22 mouse cellular contexts compared by ENCODE assay signal in the genomic region with DNA sequence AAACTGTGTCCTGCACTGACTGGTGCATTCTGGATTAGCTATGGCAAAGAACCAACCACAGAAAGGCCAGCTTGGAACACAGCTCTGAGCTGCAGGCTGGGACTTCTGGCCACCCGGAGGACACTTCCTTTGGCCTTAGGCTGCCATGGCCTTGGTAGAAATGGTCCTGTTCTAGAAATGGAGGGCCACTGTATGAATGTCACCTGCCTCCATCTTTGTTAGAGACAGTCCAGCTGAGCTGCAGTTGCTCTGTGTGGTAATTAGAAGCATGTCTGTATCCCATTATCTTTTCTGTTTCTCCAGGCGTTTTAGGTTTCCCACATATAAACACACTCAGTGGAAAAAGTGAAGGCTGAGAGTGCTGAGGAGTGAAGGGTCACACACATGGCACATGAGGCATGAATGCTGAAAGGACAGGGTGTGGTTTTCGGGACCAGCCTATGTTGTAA. TPM values are rescaled to one million over a fixed set of nuclear protein-coding genes. Genes with fewer than 3 reads are reported as not detected.
DNase-seq lines count a peak whose midpoint lies in the region; ATAC-seq lines count a peak whose summit lies in the region.
"Had no signal": no experiment of that assay in that cellular context is flagged by ENCODE, and none has a peak within 500 bp of the region (broad histone marks: within the 10 kb centered on the region; RNA-seq: fewer than 3 reads in every experiment).

No protein-coding gene starts in this region.

- no peaks in the 10 kb centered on the region for H3K36me3 ChIP-seq in heart, embryonic 15.5 days
- no peaks in the 10 kb centered on the region for H3K36me3 ChIP-seq in intestine, embryonic 16.5 days (ENCODE audit: control insufficient read depth, insufficient read depth, low read length)
- H3K36me3 ChIP-seq in neural tube, embryonic 15.5 days, result no peaks in the 10 kb centered on the region
- H3K36me3 ChIP-seq: heart, embryonic 10.5 days; kidney, embryonic 15.5 days; limb, embryonic 12.5 days; liver, embryonic 13.5 days had no signal

- peaks cover 46% of the 10 kb centered on the region for H3K4me1 ChIP-seq in heart, embryonic 15.5 days (replicated peaks)
- no peaks in the 10 kb centered on the region for H3K4me1 ChIP-seq in intestine, embryonic 16.5 days (ENCODE audit: control insufficient read depth, insufficient read depth, low read length)
- H3K4me1 ChIP-seq in neural tube, embryonic 15.5 days, result peaks cover 41% of the 10 kb centered on the region

- 0 out of 2 replicates have a peak overlapping the region, but pooled peaks have one; percentile 4 for H3K4me2 ChIP-seq in heart, embryonic 15.5 days
- no peak overlapping the region for H3K4me2 ChIP-seq in intestine, embryonic 16.5 days (ENCODE audit: low read depth, low read length)
- H3K4me2 ChIP-seq in neural tube, embryonic 15.5 days, result no peak overlapping the region
- H3K4me2 ChIP-seq: hindbrain, embryonic 14.5 days; kidney, embryonic 15.5 days; limb, embryonic 12.5 days; liver, embryonic 13.5 days; lung, embryonic 14.5 days had no signal

- H3K9me3 ChIP-seq in heart, embryonic 15.5 days (replicated peaks), result no peaks in the 10 kb centered on the region
- no peaks in the 10 kb centered on the region for H3K9me3 ChIP-seq in intestine, embryonic 16.5 days (ENCODE audit: control insufficient read depth, low read length)
- H3K9me3 ChIP-seq in neural tube, embryonic 15.5 days (replicated peaks), result no peaks in the 10 kb centered on the region
- H3K9me3 ChIP-seq: heart, embryonic 10.5 days; kidney, embryonic 15.5 days; limb, embryonic 12.5 days; liver, embryonic 13.5 days had no signal

- intact Hi-C loops in heart, postnatal 10 days (cut with DNase I), result no loop called here

- DNase-seq in frontal cortex, postnatal 10 days (ENCODE audit: low spot score in 2 of 2), result no peak
- DNase-seq in heart, postnatal 10 days, result no peak
- DNase-seq in 3T3-L1 (ENCODE audit: low read depth, low spot score) (peak; percentile 52), NIH3T3 (ENCODE audit: low read depth) (peak; percentile 52)
- DNase-seq: adrenal gland, postnatal 25 days; cerebellum, postnatal 14 days; kidney, postnatal 4 days; liver, embryonic 13.5 days; lung, embryonic 14.5 days; lung, postnatal 36 days; right cerebral cortex, postnatal 4 days; thymus, adult 2 months had no signal

- 0 out of 2 replicates have a peak overlapping the region, but pooled peaks have one; percentile 3 for H3K9ac ChIP-seq in heart, embryonic 15.5 days
- H3K9ac ChIP-seq in intestine, embryonic 16.5 days (ENCODE audit: low read depth, low read length), result no peak overlapping the region
- H3K9ac ChIP-seq in neural tube, embryonic 15.5 days (replicated peaks), result no peak overlapping the region
- H3K9ac ChIP-seq: hindbrain, embryonic 14.5 days; kidney, embryonic 15.5 days; limb, embryonic 12.5 days; liver, embryonic 13.5 days; lung, embryonic 14.5 days had no signal

- no peaks in the 10 kb centered on the region for H3K27me3 ChIP-seq in heart, embryonic 15.5 days
- H3K27me3 ChIP-seq in intestine, embryonic 16.5 days (replicated peaks; ENCODE audit: control insufficient read depth, insufficient read depth, low read length), result no peaks in the 10 kb centered on the region
- H3K27me3 ChIP-seq in neural tube, embryonic 15.5 days (replicated peaks), result no peaks in the 10 kb centered on the region
- H3K27me3 ChIP-seq: kidney, embryonic 15.5 days; limb, embryonic 12.5 days; liver, embryonic 13.5 days had no signal

- H3K27ac ChIP-seq in heart, embryonic 15.5 days, result peak overlapping the region; percentile 56
- H3K27ac ChIP-seq in intestine, embryonic 16.5 days (ENCODE audit: low read length), result no peak overlapping the region
- no peak overlapping the region for H3K27ac ChIP-seq in neural tube, embryonic 15.5 days (replicated peaks)
- H3K27ac ChIP-seq: heart, embryonic 10.5 days; hindbrain, embryonic 14.5 days; kidney, embryonic 15.5 days; limb, embryonic 12.5 days; liver, embryonic 13.5 days had no signal

- ATAC-seq in frontal cortex, adult (ENCODE audit: low TSS enrichment), result 0 out of 2 replicates have a peak, but pooled peaks have one; percentile 7
- ATAC-seq in heart, embryonic 15.5 days (replicated peaks; ENCODE audit: insufficient number of reproducible peaks, insufficient read depth, low FRiP score, low read depth), result no peak
- ATAC-seq in intestine, embryonic 16.5 days, result no peak
- ATAC-seq in neural tube, embryonic 15.5 days (ENCODE audit: low FRiP score), result no peak
- ATAC-seq: activated CD4-positive, CD25-positive, alpha-beta regulatory T cell, adult 4 months; forebrain, embryonic 16.5 days had no signal

- no peak overlapping the region for H3K4me3 ChIP-seq in heart, embryonic 15.5 days
- H3K4me3 ChIP-seq in intestine, embryonic 16.5 days (ENCODE audit: low read length), result no peak overlapping the region
- H3K4me3 ChIP-seq in neural tube, embryonic 15.5 days (replicated peaks), result no peak overlapping the region
- H3K4me3 ChIP-seq: heart, embryonic 10.5 days; kidney, embryonic 15.5 days; limb, embryonic 12.5 days; liver, embryonic 13.5 days had no signal

- WGBS in heart, embryonic 15.5 days, result 60% methylated on average over 3 of the region's 3 CpGs
- 65% methylated on average over 3 of the region's 3 CpGs for WGBS in intestine, embryonic 16.5 days
- WGBS in neural tube, embryonic 15.5 days, result 74% methylated on average over 3 of the region's 3 CpGs

RNA-seq across cellular contexts. Expression of gene Fam214a, which starts 29.0 kb away (rescaled TPM):
- polyA plus RNA-seq in heart, embryonic 15.5 days (2015; fragmentation: Nextera tagmentation; extraction: Ambion mirVana), result 11.2 and 11.4 TPM in 2 replicates
- 10 to 100 TPM; 25.9 to 26.5 TPM for total RNA-seq in heart, postnatal 10 days (2021)
- polyA plus RNA-seq in intestine, embryonic 16.5 days (2015; fragmentation: Nextera tagmentation; extraction: Ambion mirVana), result 7.6 and 8.6 TPM in 2 replicates
- polyA plus RNA-seq in neural tube, embryonic 15.5 days (2015; fragmentation: Nextera tagmentation; extraction: Ambion mirVana), result 17.3 and 19.2 TPM in 2 replicates

RNA-seq across cellular contexts. Expression of gene Arpp19, which starts 55.7 kb away (rescaled TPM):
- polyA plus RNA-seq in heart, embryonic 15.5 days (2015; fragmentation: Nextera tagmentation; extraction: Ambion mirVana), result 177 and 218 TPM in 2 replicates
- 100 to 1,000 TPM; 157 to 163 TPM for total RNA-seq in heart, postnatal 10 days (2021)
- polyA plus RNA-seq in intestine, embryonic 16.5 days (2015; fragmentation: Nextera tagmentation; extraction: Ambion mirVana), result 264 and 267 TPM in 2 replicates
- 202 and 222 TPM in 2 replicates for polyA plus RNA-seq in neural tube, embryonic 15.5 days (2015; fragmentation: Nextera tagmentation; extraction: Ambion mirVana)

Comparison
In these comparisons a context has a peak if more than half of its experiments do, and no peak if none do; other contexts are left out.
1. DNase-seq: peak in 3T3-L1 (single experiment) and NIH3T3 (single experiment); none in frontal cortex, postnatal 10 days (0 of 2) and heart, postnatal 10 days (0 of 2).